Mouse (Mus musculus) embryonic facial prominence, embryonic 14.5 days (tissue): ENCODE data around the gene Xlr5b. TPM values are rescaled to one million over a fixed set of nuclear protein-coding genes. Genes with fewer than 3 reads are reported as not detected.

Source experiments
- polyA plus RNA-seq: library from polyadenylated mRNA; unstranded; fragments of >200 nt; fragmentation: Nextera tagmentation; extraction: Ambion mirVana; gene quantifications from 2 replicates; pipeline ENCODE4 v1.2.1, GENCODE M21; 2014

Xlr5b gene
- polyA plus RNA-seq, 1 experiment from 2014 or later = 0.24 TPM

Other genes with a start within 250 kb of the Xlr5b start
- gene Cetn2, start 230.4 kb upstream of the Xlr5b start, polyA plus RNA-seq = 79.4 and 84.7 TPM in 2 replicates
- gene Nsdhl, start 230.2 kb upstream of the Xlr5b start, polyA plus RNA-seq = 22.5 and 24.8 TPM in 2 replicates
- 25.7 and 28.2 TPM in 2 replicates for gene Zfp185, start 161.5 kb upstream of the Xlr5b start, polyA plus RNA-seq
- 0.26 and 0.34 TPM in 2 replicates for gene Pnma5, start 111.7 kb upstream of the Xlr5b start, polyA plus RNA-seq
- gene Pnma3, start 84.0 kb upstream of the Xlr5b start, polyA plus RNA-seq = 0.11 and 0.12 TPM in 2 replicates
- gene Xlr4a, start 66.3 kb upstream of the Xlr5b start, polyA plus RNA-seq = 0.20 and 0.74 TPM in 2 replicates
- 2.0 and 3.6 TPM in 2 replicates for gene Xlr3a, start 51.7 kb upstream of the Xlr5b start, polyA plus RNA-seq
- gene Gm14685, start 31.7 kb upstream of the Xlr5b start, polyA plus RNA-seq = 0.20 and 0.21 TPM in 2 replicates
- not detected in 2 replicates for gene DXBay18, start 654 bp downstream of the Xlr5b start, polyA plus RNA-seq
- not detected in 2 replicates for gene Spin2d, start 28.2 kb downstream of the Xlr5b start, polyA plus RNA-seq
- 8.8 and 23.2 TPM in 2 replicates for gene Xlr3b, start 43.4 kb downstream of the Xlr5b start, polyA plus RNA-seq
- gene Xlr4b, start 65.5 kb downstream of the Xlr5b start, polyA plus RNA-seq = 0.83 and 2.2 TPM in 2 replicates
- 10.6 and 11.1 TPM in 2 replicates for gene F8a, start 79.5 kb downstream of the Xlr5b start, polyA plus RNA-seq
- 0.13 and 0.24 TPM in 2 replicates for gene Xlr4c, start 94.3 kb downstream of the Xlr5b start, polyA plus RNA-seq
- 0.21 and 0.46 TPM in 2 replicates for gene Xlr3c, start 116.6 kb downstream of the Xlr5b start, polyA plus RNA-seq
- gene Xlr5a, start 144.2 kb downstream of the Xlr5b start, polyA plus RNA-seq = 0.11 TPM in 1 of 2 replicates, not detected in the other
- gene Xlr5c, start 144.2 kb downstream of the Xlr5b start, polyA plus RNA-seq = not detected in 2 replicates
- gene Gm45015, start 188.0 kb downstream of the Xlr5b start, polyA plus RNA-seq = not detected in 2 replicates
- gene Zfp275, start 193.8 kb downstream of the Xlr5b start, polyA plus RNA-seq = 27.1 and 28.1 TPM in 2 replicates
- not detected in 2 replicates for gene Gm18336, start 249.9 kb downstream of the Xlr5b start, polyA plus RNA-seq